Mouse (Mus musculus) stomach, embryonic 15.5 days (tissue): ENCODE measurements around the gene Mipol1. TPM values are rescaled to one million over a fixed set of nuclear protein-coding genes. Genes with fewer than 3 reads are reported as not detected.

ENCODE experiments used
- ATAC-seq: fragments of 200-750 bp; cut with Nextera tagmentation; 2 replicates; pipeline ENCODE4 v1.8.0; 2017; ENCODE audit warnings: low read depth, moderate number of reproducible peaks, moderate TSS enrichment; ENCODE audit not compliant: insufficient read depth, low FRiP score
- H3K27ac ChIP-seq: fragments of 300-500 bp; sonication (generic); 2 replicates; pipeline ENCODE4 v1.5.1; 2015; ENCODE audit warnings: mild to moderate bottlenecking, inconsistent platforms
- H3K27me3 ChIP-seq: fragments of 300-500 bp; sonication (generic); replicated peaks from 2 replicates; pipeline ENCODE4 v1.6.1; 2015; ENCODE audit warnings: inconsistent platforms
- H3K36me3 ChIP-seq: fragments of 300-500 bp; sonication (generic); 2 replicates; pipeline ENCODE4 v1.6.1; 2015; ENCODE audit warnings: inconsistent platforms
- H3K4me1 ChIP-seq: fragments of 300-500 bp; sonication (generic); 2 replicates; pipeline ENCODE4 v1.6.1; 2015; ENCODE audit warnings: inconsistent platforms
- H3K4me2 ChIP-seq: fragments of 300-500 bp; sonication (generic); 2 replicates; pipeline ENCODE4 v1.6.1; 2015; ENCODE audit warnings: mild to moderate bottlenecking, inconsistent platforms
- H3K4me3 ChIP-seq: fragments of 300-500 bp; sonication (generic); replicated peaks from 2 replicates; pipeline ENCODE4 v1.5.1; 2015; ENCODE audit warnings: inconsistent platforms
- H3K9ac ChIP-seq: fragments of 300-500 bp; sonication (generic); 2 replicates; pipeline ENCODE4 v1.6.1; 2015; ENCODE audit warnings: inconsistent platforms
- H3K9me3 ChIP-seq: fragments of 300-500 bp; sonication (generic); 2 replicates; pipeline ENCODE4 v1.6.1; 2016; ENCODE audit warnings: inconsistent platforms
- WGBS: fragments of 180-500 bp; shearing (Covaris S2); methylation state at CpG from one replicate; pipeline ENCODE4 v1.1.7; 2015; 5-methylcytosine and 5-hydroxymethylcytosine counted together
- polyA plus RNA-seq: library from polyadenylated mRNA; unstranded; fragments of >200 nt; fragmentation: Nextera tagmentation; extraction: Ambion mirVana; gene quantifications from 2 replicates; pipeline ENCODE4 v1.2.1, GENCODE M21; 2015

The Mipol1 gene
- polyA plus RNA-seq, 1 experiment from 2014 or later, result 10.0 TPM

- no peak for ATAC-seq
- Histone ChIP-seq H3K9ac (no peak overlapping the region; the same call in 1 of the 2 replicates), H3K27ac (peak overlapping the region; percentile 90)
Observed at GRCm38 (mm10) chr12:57536909-57537670, 306.9 kb downstream of the Mipol1 start.

DNA sequence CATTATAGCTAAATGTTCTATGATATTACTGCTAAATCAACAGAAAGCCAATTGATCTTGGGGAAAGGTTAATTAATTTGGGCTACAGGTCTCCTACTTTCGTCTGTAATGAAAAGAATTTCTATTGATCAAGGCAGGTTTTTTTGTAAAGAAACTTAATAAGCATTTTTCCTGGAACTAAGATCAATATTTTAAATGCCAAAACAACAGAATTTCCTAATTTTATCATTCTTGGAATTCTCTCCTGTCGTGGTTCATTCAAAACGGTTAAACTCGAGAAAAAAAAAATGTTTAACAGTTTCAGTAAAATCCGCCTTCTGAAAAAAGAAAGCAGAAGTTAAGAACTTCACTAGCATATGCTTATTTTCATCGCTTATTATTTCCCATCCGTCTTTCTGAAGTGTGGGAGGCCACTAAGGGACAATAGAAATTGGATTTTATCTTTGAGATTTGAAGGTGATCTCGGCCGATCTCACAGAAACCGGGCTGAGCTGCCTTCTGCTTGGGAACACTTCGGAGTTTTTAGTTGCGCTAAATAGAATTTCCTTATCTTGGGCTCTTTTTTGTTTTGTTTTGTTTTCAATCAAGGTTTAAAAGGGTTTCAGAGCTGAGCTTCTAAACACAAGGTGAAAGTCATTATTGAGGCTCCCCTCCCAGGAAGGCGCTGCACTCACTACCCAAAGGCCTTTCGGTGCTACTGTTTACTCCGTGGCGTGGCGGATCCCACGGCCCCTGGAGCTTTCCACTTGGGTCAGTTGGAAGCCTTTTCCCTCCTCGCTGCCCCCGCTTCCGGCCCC lies 307.8 kb downstream of the Mipol1 start:
- Histone ChIP-seq H3K4me2 (peak overlapping the region; percentile 52), H3K27me3 (peaks cover 60% of the 10 kb centered on the region), H3K4me3 (peak overlapping the region; percentile 34), H3K9ac (no peak overlapping the region; the same call in 1 of the 2 replicates), H3K9me3 (no peaks in the 10 kb centered on the region), H3K4me1 (peaks cover 19% of the 10 kb centered on the region), H3K27ac (peak overlapping the region; percentile 67; the same call in 1 of the 2 replicates), H3K36me3 (no peaks in the 10 kb centered on the region)
- WGBS, result 3% methylated on average over 21 of the region's 21 CpGs
- no peak for ATAC-seq

More at GRCm38 (mm10) chr12:57536909-57537670, 306.9 kb downstream of the Mipol1 start:
- Histone ChIP-seq H3K4me2 (peak overlapping the region; percentile 17), H3K36me3 (no peaks in the 10 kb centered on the region), H3K9me3 (no peaks in the 10 kb centered on the region), H3K4me3 (no peak overlapping the region), H3K4me1 (peaks cover 14% of the 10 kb centered on the region), H3K27me3 (peaks cover 60% of the 10 kb centered on the region)
- 6% methylated on average over 11 of the region's 11 CpGs for WGBS

DNA sequence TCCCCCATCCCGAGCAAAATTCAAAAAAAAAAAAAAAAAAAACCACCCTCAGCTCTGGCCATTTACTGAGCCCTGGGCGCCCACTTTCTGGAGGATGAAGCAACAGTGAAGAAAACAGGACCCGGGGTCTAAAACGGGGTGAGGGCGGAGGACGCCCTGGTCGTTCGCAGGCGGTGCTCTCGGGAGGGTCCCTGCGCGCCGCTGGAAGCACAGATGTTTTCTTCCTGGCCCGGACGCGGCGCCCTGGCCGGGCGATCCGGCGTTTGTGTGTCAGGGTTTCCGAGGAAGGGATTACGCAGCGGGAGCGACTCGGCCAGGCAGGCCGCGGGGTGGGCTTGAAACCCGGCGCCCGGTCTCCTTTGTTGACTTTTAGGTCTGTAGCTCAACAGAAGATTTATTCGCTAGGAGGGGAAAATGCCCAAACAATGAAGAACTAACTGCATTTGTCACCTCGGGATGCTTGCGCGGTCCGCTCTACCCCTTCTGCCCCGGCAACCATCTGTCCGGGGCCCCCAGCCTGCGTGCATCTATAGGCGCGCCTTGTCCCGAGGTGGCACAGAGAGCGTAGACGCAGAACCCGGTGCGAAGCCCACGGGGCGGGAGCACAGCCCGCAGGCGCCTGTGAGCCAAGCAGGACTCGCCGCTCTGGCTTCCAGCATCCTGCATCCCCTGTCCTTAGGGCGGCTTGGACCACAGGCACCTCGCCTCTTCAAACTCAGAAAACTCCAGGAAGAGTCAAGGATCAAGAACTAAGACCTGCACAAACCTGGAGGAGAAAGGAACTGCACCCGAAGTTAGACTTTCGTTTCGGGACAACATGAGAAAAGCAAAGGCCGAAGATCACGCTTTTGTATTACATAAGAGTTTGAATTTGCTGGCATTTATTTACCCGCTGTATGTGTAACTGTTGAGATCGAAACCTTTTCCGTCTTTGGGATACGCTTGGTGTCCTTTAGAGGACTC lies 308.6 kb downstream of the Mipol1 start:
- WGBS, result under 1% methylated on average over 63 of the region's 63 CpGs
- Histone ChIP-seq H3K4me1 (peaks cover 19% of the 10 kb centered on the region), H3K36me3 (no peaks in the 10 kb centered on the region), H3K4me2 (peak overlapping the region; percentile 52), H3K9ac (peak overlapping the region; percentile 25), H3K27ac (peak overlapping the region; percentile 67), H3K4me3 (peak overlapping the region; percentile 34), H3K27me3 (peaks cover 65% of the 10 kb centered on the region), H3K9me3 (no peaks in the 10 kb centered on the region)
- ATAC-seq, result no peak

GRCm38 (mm10) chr12:57539551-57539985 lies 309.3 kb downstream of the Mipol1 start:
- no peak overlapping the region for H3K9ac ChIP-seq

GRCm38 (mm10) chr12:57541118-57541517 lies 310.9 kb downstream of the Mipol1 start:
- Histone ChIP-seq H3K27me3 (peaks cover 63% of the 10 kb centered on the region), H3K4me3 (peak overlapping the region; percentile 25), H3K36me3 (no peaks in the 10 kb centered on the region), H3K4me1 (peaks cover 25% of the 10 kb centered on the region), H3K4me2 (peak overlapping the region; percentile 36; the same call in 1 of the 2 replicates), H3K9ac (no peak overlapping the region), H3K27ac (peak overlapping the region; percentile 9; the same call in 1 of the 2 replicates), H3K9me3 (no peaks in the 10 kb centered on the region)
- 11% methylated on average over 6 of the region's 6 CpGs for WGBS
- ATAC-seq, result no peak

More at GRCm38 (mm10) chr12:57539551-57539985, 309.3 kb downstream of the Mipol1 start:
- ATAC-seq, result no peak
- Histone ChIP-seq H3K36me3 (no peaks in the 10 kb centered on the region), H3K4me3 (peak overlapping the region; percentile 34), H3K9me3 (no peaks in the 10 kb centered on the region), H3K27me3 (peaks cover 65% of the 10 kb centered on the region), H3K4me2 (peak overlapping the region; percentile 52), H3K4me1 (peaks cover 19% of the 10 kb centered on the region), H3K27ac (peak overlapping the region; percentile 67)
- 3% methylated on average over 10 of the region's 10 CpGs for WGBS

DNA sequence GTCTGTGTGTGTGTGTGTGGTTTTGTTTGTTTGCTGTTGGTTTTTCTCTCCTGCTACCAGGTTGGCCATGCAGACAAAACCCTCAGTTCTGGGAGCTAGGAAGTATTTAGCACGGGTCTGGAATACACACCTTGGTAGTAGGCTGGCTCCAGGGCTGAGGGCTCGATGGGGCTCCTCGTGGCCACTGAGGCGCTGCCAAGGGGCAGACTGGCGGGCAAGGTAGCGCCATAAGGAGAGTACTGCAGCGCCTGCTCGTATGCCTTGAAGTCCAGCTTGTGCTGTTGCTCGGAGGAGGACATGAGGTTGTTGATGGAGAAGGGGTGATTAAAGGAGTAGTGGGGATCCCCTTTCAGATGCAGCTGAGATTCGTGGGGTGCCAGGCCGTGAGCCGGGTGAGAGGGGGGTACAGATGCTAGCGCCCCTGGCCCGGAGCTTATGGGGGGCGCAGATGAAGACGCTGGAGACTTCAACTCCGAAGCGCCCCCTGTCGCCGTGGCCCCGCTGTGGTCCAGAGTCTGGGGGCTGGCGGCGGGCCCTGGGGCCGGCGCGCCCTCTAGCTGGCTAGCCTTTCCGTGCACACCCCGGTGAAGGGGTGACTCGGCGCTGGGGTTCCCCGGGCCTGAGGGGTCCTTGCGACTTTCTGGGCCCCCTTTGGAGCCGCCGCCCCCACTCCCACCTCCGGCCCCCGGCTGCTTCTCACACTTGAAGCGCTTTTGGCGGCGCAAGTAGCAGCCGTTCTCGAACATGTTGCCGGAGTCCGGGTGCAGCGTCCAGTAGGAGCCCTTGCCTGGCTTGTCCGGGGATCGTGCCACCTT lies 311.9 kb downstream of the Mipol1 start:
- Histone ChIP-seq H3K27me3 (peaks cover 64% of the 10 kb centered on the region), H3K4me3 (peak overlapping the region; percentile 53), H3K36me3 (no peaks in the 10 kb centered on the region), H3K4me1 (peaks cover 25% of the 10 kb centered on the region), H3K9ac (peak overlapping the region; percentile 8; the same call in 1 of the 2 replicates), H3K4me2 (peak overlapping the region; percentile 40), H3K27ac (peak overlapping the region; percentile 92; the same call in 1 of the 2 replicates), H3K9me3 (no peaks in the 10 kb centered on the region)
- ATAC-seq, result no peak
- 1% methylated on average over 46 of the region's 46 CpGs for WGBS

DNA sequence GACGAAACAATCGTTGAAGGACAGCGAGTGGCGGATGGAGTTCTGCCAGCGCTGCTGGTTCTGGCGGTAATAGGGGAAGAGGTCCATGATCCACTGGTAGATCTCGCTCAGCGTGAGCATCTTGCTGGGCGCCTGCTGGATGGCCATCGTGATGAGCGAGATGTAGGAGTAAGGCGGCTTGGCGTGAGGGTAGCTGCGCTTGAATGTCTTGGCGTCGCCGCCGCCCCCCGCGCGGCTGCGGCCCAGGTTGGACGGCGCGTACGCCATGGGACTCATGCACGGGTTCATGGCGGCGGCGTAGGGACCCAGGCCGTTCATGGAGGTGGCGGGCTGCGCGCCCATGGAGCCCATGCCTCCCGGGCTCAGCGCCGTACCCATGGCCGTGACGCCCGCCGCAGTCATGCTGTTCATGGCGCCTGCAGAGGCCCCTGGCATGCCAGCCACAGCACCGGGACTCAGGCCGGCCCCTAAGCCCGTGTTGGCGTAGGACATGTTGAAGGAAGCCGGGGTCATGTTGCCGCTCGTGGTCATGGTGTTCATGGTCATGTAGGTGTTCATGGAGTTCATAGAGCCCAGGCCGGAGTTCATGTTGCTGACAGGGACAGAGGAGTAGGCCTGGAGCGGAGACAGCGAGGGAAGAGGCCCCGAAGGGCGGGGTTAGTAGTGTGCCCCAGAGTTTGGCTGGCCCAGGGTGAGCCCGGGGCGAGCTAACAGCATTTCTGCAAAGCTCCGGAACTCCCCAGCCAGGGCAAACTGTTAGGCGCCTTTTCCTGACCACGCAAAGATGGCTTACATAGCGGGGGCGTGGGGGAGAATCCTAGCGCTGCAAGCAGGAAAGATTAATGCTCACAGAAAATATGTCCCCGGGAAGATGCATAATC lies 312.8 kb downstream of the Mipol1 start:
- 2% methylated on average over 61 of the region's 63 CpGs for WGBS
- ATAC-seq, result no peak
- Histone ChIP-seq H3K4me1 (peaks cover 25% of the 10 kb centered on the region), H3K27me3 (peaks cover 63% of the 10 kb centered on the region), H3K27ac (peak overlapping the region; percentile 92), H3K4me2 (peak overlapping the region; percentile 40), H3K4me3 (peak overlapping the region; percentile 53), H3K9ac (peak overlapping the region; percentile 8; the same call in 1 of the 2 replicates), H3K9me3 (no peaks in the 10 kb centered on the region), H3K36me3 (no peaks in the 10 kb centered on the region)

- Histone ChIP-seq H3K4me3 (peak overlapping the region; percentile 53), H3K9me3 (no peaks in the 10 kb centered on the region), H3K27ac (peak overlapping the region; percentile 92), H3K36me3 (no peaks in the 10 kb centered on the region), H3K27me3 (peaks cover 67% of the 10 kb centered on the region), H3K4me1 (peaks cover 21% of the 10 kb centered on the region), H3K4me2 (peak overlapping the region; percentile 40), H3K9ac (peak overlapping the region; percentile 8; the same call in 1 of the 2 replicates)
- WGBS, result 1% methylated on average over 10 of the region's 10 CpGs
- no peak for ATAC-seq
Observed at GRCm38 (mm10) chr12:57543627-57543991, 313.4 kb downstream of the Mipol1 start.

DNA sequence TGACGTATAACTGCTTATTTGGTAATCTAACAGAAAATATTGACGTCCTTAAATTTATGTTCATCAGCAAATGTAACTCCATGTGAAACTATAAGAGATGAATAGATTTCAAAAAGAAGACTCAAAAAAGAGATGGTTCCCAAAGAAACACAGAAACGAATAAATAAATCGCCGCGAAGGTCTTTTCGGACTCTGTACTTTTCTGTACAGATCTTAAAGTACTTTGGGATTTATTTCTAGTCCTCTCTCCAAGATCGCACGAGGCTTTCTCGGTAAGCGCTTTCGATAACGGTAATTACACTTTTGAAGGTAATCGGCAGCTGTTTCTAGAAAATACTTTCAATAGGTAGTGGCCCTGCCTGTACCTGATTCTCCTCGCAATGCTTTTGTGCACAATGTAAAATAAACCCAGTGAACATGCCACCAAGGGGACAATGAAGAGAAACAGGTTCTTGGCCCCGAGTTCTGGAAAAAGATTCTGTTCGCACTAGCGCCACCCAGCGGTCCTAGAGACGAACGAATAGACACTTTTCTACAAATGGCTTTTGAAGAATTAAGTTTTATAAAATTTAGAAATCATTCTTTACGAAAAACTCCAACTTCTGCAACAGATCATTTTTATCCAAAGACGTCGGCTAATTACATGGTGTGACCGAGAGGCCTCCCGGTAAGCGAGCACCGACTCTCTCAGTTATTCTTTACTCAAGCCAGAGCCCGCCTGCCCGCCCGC lies 314.6 kb downstream of the Mipol1 start:
- peak overlapping the region; percentile 26; the same call in 1 of the 2 replicates for H3K9ac ChIP-seq
- peak overlapping the region; percentile 92 for H3K27ac ChIP-seq
- H3K27me3 ChIP-seq, result peaks cover 74% of the 10 kb centered on the region
- H3K4me2 ChIP-seq, result peak overlapping the region; percentile 91
- H3K4me3 ChIP-seq, result peak overlapping the region; percentile 53
- H3K9me3 ChIP-seq, result no peaks in the 10 kb centered on the region
- no peaks in the 10 kb centered on the region for H3K36me3 ChIP-seq
- no peak for ATAC-seq
- whole genome bisulfite sequencing, result 2% methylated on average over 31 of the region's 31 CpGs
- H3K4me1 ChIP-seq, result peaks cover 16% of the 10 kb centered on the region; the same call in 1 of the 2 replicates
